Mouse (Mus musculus): ENCODE measurements around the gene Cps1.

Cps1 gene

DNA sequence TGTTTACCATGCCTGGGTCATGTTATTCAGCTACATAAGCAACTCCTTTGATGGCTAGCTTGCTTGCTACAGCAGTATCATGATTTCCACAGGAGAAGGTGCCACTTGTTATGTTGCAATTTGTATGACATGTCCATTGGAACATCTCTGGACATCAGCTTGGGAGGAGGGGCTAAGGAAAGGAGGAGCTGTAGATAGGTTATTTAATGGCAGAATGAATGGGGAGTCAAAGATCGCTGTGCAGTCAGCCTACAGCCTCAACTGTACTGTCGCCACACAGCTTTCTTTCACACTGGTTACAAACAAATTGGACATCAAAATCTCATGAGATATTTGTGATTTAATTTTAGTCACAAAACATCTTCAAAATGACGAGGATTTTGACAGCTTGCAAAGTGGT lies at the start of gene Cps1:
Cps1 (plus strand) TSS at position 230 of the 400 bp plus-strand sequence.
- no peak for DNase-seq (ENCODE audit: extremely low spot score, low spot score)

DNA sequence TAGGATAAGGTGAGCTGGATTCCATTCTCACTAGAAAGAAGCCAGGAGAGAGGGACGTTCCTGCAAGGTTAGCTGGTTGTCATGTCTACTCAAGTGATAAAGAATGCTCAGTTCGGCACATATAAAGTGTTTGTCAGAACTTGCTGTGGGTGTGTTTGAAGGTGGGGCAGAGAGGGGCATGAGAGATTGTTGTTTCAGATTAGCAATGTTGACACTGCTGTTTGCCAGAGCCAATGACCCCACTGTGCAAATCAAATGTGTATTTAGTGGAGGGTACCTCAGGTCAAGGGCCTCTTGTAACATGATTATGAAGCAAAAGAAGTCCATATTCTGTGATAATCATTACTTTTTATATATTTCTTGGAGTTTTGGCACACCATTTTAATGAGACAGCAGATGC lies 45.1 kb upstream of the Cps1 start:
- no peak for DNase-seq (ENCODE audit: extremely low spot score, low spot score)

DNA sequence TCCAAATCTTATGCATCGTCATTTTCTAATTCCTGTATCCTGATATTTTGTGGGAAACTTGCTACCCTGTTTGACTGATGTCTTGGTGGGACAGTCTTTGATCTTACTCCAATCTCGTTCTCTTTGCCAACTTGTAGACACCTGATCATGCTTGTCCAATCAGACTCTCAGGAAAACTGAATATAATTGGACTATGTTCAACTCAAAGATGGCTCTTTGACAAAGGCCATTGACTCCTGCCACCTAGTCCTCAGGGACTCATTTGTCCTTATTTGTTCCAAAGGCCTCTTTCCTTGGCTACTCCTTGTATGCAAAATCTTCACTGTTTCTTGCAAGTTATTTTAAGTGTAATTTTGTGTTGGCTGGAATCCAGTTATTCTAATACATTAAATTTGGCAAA lies 44.2 kb upstream of the Cps1 start:
- DNase-seq (ENCODE audit: extremely low spot score, low spot score): no peak

DNA sequence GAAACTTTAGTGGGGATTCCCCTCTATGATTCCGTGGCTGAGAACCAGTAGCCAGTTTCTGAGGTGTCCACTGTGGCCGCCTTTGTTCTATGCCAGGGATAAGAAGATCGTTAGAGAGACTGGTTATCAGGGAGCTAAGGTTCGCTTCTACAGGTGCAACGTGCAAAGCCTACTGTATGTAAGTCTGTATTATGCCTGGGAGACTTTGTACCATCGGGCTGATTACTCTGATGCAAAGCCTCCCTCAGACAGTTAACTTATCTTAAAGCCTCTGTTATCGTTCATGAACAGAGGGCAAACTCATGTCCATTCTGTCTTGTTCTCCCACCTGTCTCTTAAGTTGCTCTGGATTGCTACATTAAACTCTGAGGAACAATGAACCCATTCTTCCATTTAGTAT lies 43.7 kb upstream of the Cps1 start:
- no peak for DNase-seq (ENCODE audit: extremely low spot score, low spot score)

DNA sequence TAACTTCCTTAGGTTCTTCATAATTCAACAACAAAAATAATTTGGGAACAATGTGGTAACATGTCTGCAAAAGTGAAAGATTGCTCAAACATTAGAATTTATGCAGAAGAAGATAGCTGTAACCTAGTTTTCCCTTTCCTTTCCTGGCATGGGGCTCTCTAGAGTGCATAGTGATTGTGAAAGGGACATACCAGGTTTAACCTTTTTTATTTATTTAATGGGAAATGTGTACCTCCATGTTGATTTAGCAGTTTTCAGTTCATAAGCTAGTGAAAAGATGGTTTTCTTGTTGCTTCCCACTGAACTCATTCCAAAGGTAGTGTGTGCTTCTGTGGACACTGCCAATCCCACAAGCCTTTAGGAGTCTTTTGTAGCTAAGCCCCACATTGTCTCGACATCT lies 30.4 kb upstream of the Cps1 start:
- no peak for DNase-seq (ENCODE audit: extremely low spot score, low spot score)

DNA sequence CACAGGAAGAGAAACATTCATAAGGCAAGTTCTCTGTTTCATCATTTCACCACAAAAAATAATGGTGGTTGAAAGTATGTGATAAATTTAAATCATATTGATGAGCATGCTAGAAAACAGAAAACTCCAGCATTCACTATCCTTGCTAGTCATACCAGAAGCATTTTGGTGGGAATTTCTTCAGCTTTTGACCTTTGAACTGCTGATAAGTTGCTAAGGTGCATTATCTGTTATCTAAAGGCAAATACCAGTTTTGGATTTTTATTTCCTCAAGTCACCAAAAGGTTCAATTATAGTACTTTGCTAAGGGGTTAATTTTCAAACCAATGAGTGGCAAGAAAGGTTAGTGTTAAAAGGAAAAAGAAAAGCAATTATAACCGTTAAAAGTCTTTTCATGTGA lies 23.6 kb upstream of the Cps1 start:
- DNase-seq (ENCODE audit: extremely low spot score, low spot score): no peak

DNA sequence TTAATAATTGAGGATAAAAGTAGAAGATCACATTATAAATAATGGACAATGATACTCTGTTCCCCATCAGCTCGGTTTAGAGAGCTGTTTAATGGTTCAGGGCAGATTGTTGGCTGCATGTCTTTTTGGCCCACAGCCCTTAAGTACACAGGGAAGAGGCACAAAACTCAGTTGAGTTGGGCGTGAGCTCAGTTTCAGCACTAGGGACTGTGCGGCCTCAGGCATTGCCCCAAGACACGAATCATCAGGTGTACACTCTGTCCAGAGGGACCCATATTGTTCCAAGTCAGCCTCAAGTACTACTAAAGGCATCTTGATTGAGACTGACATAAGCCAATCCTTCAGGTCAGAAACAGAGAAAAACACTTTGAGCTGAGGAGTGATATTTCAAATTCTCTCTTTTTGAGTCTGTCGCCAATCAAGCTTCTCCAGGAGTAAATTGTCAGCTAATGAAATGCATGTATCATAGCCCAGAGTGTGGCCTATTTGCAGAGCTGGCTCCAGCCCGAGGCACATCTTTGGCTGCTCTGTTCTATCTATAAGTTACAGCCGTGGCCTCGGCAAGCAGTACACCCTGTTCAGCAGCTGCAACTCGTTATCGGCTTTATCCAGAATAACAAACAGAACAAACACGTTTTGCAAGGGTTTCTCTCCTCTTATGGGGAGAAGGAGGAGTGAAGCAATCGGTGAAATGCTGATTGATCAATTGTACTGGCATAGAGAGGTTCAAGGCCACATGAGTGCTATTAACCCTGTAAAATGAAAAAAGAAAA lies 19.2 kb upstream of the Cps1 start:
- no peak for DNase-seq (ENCODE audit: extremely low spot score, low spot score)

DNA sequence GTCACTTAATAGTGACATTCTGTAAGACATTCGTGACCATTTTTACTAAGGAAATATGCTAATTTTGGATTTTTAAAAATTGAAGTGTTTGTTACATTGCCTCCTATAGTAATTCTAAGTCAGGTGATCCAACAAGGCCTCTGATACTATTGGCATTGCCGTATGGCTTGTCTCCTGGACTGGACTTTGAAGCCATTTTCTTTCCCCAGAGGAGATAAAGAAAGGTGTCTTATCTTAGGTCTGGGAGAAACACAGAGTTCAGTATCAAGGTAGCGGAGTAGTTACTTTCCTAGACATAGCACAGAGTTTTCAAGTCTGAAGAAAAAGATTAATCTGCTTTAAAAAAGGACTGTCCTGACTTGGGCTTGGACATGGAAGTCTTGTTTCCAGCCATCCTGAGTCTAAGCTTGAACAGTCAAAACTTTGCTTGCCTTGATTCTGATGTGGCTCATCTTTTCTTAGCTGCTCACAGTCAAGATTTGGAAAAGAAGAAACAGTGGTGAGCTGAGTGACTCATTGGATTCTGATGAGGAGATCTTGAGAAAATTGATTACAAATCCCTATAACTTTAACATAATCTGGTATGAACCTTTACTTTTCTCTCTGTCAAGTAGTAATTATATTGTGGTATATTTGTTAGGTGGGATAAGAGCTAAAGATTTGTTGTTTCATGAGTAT lies 11.1 kb upstream of the Cps1 start:
- DNase-seq (ENCODE audit: extremely low spot score, low spot score): no peak

DNA sequence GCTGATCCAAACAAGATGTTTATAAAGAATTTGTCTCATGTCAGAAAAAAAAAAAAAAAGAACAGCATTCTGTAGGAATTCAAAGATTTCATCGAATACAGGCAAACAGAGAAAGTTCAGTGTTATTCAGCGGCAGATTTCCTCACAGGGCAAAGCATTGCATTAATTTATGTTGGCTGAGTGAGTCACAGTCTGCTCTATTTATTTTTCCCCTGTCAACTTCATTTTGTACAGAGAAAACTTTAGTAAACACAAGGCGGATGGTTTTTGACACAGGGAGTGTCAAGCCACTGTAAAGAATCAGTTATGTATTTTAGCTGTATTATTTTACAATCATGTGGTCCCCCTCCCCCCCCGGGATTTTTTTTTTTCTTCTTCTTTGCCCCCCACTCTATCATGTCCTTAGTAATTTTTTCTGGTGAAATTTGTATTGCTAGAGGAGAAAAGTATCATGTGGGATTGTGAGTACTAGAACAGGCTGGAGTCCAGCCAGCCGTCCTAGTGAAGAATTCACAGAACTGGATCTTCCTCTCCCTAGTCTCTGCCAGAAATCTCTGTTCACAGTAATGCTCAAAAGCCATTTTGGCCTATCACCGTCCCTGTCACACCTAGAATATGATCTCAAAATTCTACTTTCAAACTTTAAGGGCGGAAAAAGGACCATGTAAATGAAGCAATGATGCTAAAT lies 9.3 kb upstream of the Cps1 start:
- DNase-seq (ENCODE audit: extremely low spot score, low spot score): no peak

DNA sequence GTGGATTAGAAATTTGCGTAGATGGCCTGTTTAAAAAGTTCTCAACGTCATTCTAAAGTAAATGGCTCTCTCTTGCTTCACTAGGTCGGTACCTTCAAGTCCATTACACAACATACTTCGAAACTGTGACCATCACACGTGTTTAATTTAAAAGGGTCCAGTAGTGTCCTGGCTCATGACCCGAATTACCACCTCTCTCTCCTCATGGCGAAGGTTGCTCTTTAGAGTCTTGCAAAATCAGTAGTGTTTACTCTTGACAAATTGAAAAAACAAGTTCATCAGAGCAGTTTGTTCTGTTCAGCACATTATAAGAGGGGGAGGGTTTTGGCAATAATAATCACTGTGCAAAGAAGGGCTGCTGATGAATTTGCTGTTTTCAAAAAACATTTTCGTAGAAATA lies 6.3 kb upstream of the Cps1 start:
- no peak for DNase-seq (ENCODE audit: extremely low spot score, low spot score)

DNA sequence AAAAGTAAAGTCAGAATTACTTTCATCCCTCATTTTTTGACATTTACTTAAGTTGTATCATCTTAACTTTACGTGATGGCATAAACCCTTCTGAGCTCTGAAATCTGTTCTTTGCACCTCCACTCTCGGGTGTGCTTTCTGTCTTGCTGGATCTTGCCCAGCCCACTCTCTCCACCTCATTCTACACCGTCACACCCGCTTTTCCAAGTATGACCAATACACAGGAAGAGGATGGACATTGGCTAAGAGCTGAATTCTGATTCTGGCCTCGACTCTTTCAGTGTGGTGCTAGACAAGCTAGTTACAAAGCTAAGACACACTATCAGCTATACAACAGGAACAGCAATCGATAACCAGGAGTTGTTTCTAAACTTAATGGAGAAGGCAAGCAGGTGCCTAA lies 5.0 kb upstream of the Cps1 start:
- no peak for DNase-seq (ENCODE audit: extremely low spot score, low spot score)

DNA sequence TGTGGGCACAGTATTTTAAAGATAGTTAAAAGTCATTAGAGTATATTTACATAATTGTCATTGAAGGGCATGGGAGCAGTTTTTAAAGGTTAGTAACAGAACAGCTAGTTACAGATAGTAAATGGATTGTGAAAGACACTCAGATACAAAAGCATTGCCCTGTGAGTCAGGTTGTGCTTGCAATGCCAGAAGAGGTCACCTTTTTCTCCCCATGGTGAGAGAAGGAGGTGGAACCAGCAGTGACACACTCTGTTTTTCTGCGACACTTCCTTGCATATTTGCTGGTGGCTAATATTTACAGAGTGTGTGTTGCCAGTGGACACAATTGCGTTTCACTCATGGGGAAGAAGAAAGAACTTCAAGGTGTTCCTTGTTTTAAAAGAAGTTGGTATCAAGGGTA lies 2.6 kb downstream of the Cps1 start:
- DNase-seq (ENCODE audit: extremely low spot score, low spot score): no peak

DNA sequence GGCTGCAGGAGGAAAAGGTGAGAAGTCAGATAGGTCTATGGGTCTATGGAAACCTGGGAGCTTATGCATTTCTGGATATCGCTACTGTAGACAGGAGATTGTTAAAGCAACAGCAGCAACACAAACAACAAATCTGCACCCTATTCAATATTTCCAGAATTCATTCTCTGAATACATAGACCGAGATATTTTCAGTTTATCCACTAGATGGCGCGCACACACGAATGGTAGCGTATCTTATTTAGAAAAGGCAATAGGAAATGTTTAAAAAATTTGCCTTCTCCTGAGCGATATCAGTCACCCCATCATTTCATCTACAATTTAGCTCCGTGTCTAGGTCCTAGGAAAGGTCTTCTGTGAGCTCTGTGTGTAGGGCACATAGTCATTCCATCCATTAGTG lies 21.1 kb downstream of the Cps1 start:
- DNase-seq (ENCODE audit: extremely low spot score, low spot score): peak; percentile 29

DNA sequence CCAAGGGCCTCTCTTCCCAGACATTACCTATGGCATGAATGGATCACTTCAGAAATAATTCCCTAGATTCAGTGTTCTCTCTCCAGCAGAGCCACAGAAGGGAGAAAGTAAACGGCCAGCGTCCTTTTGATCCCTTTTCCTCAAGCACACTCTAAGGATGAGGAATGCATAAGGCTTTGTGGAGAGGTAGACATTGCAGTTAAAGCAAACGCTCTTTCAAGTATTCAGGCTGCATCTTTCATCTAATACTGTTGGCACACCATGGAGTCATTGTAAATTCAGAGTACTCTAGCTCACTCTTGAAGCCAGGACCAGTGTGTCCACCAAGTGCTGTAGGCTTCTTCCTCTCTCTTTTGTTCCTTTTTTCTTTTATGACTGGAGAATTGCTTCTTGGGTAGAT lies 28.4 kb downstream of the Cps1 start:
- DNase-seq (ENCODE audit: extremely low spot score, low spot score): no peak

DNA sequence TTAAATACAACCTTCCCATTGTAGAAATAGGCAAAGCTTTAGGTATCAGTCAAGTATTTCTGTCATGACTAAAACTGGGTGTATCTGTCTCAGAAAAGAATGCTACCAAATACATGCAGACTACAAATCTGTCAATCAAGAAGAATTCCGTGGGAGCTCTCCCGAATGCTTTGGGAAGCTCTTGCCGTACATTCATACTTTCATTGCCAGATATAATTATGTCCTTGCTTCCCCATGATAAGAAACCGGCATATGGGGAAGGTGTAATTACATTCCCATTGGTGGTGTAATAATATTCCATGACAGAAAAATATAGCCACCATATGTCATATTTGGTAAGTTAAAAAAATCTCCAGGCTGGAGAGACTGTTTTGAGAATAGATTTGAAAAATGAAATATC lies 44.5 kb downstream of the Cps1 start:
- DNase-seq (ENCODE audit: extremely low spot score, low spot score): no peak

DNA sequence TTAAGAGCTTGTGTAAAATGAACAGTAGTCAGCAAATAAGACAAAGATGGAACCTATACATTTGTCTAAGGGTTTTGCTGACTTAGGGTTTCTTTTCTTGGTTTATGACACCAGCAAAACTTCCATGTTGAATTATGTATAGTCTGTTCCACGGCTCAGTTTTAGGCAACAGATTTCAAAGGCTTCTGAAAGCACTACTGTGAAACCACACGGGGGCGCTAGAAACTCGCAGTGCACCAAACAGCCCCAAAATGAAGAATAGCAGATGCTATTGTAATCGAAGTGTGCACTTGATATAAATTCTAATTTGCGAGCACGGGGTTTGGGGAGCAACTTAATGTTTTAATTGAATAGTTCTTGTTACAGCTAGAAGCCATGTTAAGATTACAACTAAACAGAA lies 58.3 kb downstream of the Cps1 start:
- DNase-seq (ENCODE audit: extremely low spot score, low spot score): peak; percentile 46

DNA sequence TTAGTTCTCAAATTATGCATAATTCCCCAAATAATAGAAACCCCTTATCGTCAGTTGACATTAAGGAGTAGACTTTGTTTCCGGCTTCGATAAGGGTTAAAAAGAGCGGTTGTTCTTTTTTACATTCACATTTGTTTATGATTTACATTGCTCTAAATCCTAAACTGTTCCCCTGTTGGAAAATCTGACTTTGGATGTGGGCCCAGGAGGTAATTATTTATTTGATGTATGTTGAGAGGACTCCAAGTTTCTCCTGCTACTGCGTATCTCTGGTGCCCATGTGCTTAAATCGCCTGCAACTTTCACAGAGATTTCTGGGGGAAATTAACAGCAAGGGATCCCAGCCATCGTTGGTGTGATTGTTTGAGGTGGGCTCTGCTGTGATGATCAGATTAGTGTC lies 59.4 kb downstream of the Cps1 start:
- no peak for DNase-seq (ENCODE audit: extremely low spot score, low spot score)

DNA sequence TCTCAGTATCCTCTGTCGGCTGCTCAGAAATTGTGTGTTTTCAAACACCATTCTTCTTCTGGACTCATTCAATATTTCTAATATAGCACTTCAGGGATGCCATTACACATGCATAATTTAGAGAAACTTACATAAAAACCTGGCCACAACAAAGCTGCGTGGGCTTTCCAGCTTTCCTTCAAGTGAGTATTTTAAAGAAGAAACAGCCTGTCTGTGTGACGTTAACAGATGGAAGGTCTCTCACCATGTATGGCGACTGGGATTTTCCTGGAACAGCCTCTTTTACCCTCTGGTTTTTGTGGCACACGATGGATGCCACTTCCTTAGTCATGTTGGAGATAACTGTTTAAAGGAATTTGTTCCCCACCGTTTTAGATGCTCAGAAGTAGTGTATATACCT lies 60.7 kb downstream of the Cps1 start:
- no peak for DNase-seq (ENCODE audit: extremely low spot score, low spot score)

DNA sequence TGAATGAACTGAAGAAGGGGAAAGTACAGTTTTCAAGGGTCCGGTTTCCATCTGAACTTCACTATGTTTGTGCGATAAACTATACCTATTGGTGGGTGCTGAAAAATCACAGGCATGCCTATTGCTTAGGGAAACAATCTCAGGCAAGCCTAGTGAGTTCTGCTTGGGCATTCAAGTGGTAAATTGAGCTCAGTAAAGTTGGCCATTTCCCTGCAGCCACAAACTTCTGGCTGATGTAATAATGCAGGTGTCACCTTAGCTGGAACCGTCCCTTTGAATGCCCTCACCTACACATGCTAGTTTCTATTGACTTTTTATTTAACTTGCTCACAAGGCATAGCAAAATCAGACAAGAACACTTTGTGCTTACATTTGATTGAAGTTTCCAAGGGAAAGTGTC lies 61.3 kb downstream of the Cps1 start:
- DNase-seq (ENCODE audit: extremely low spot score, low spot score): no peak

DNA sequence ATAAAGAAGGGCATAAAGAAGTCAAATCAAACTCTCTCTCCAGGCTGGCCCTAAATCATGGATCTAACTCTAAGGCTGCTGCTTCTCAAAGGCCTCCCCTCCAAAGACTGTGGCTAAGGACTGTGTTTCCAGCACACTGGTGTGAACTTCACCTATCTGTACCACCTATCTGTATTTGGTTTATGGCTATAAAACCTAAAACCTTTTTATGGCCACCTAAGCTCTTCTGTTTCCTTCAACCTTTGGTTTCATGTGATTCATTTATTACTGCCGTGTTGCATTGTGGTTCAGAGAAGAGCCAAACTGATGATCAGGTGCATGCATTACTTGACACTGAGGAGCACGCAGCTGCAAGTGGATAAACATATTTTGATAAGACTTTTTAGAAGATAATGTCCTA lies 74.5 kb downstream of the Cps1 start:
- DNase-seq (ENCODE audit: extremely low spot score, low spot score): no peak

DNA sequence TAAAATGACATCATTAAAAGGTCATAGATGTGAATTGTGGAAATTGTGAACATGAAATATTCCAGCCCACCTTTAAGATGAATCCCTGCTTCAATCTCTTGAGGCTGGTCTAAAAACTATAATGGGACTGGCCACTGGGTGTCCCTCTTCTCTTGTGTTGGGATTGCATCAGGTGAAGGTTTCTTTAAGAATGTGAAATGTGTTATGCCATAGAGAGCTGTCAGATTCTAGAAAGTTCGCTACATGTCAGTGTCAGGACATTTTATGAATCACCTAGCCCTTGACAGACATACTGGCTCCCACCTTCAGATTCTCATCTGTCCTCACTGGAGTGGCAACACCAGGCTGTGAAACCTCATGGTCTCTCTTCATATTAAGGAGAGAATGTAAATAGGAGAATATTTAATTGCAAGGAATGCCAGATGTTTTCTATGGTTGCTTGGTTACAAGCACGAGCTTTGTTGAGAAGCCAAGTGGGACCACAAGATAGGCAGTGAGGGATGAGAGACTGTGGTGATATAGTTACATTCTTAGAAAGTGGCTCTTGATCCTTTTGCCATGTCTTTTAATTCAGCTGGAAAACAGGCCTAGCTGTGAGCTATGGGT lies 95.6 kb downstream of the Cps1 start:
- peak; percentile 12 for DNase-seq (ENCODE audit: extremely low spot score, low spot score)

DNA sequence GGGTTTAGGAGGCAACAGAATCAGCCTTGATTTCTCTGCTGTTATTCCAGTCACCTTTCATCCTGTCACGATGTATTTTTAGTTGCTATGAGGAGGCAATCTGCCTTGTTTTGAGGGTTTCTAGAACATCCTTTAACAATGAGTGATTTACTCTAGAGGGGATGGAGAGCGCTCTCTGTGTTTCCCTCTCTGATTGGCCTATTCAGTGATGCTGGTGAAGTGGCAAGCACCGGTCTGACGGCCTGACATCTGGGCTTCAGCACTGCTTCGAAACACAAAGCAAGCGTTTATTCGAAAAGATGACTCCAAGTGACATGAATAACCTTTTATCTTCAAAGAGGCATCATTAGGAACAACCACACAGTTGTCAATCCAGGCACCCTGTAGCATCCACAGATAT lies 100.8 kb downstream of the Cps1 start:
- no peak for DNase-seq (ENCODE audit: extremely low spot score, low spot score)
